Mouse (Mus musculus): Measurements from ENCODE around the gene Bex1. TPM values are rescaled to one million over a fixed set of nuclear protein-coding genes. Genes with fewer than 3 reads are reported as not detected.
"Not testable (repeated sequence)": the region's sequence is repeated elsewhere in the genome, so short reads cannot be mapped to it uniquely, and the experiment has no call there.

The Bex1 gene
- 147 and 153 TPM in 2 replicates for polyA plus RNA-seq (2016; fragmentation: Nextera tagmentation; extraction: Ambion mirVana)

GRCm38 (mm10) chrX:136214729-136215677 lies at the start of gene Bex1, which contains the start of gene Tceal7:
Bex1 (minus strand) TSS chrX:136215513.
Tceal7 (plus strand) TSS chrX:136214779.
- not testable (repeated sequence) for H3K9ac ChIP-seq; H3K4me1 ChIP-seq; H3K27me3 ChIP-seq (replicated peaks); H3K9me3 ChIP-seq (replicated peaks); H3K27ac ChIP-seq; H3K36me3 ChIP-seq
- Histone ChIP-seq H3K4me3 (peak within 1 kb of the TSS; percentile 37), H3K4me2 (peak within 1 kb of the TSS; percentile 50)
- WGBS (ENCODE audit: insufficient replicate concordance): 25% methylated on average over 9 of the region's 67 CpGs
- ATAC-seq: peak; percentile 94

DNA sequence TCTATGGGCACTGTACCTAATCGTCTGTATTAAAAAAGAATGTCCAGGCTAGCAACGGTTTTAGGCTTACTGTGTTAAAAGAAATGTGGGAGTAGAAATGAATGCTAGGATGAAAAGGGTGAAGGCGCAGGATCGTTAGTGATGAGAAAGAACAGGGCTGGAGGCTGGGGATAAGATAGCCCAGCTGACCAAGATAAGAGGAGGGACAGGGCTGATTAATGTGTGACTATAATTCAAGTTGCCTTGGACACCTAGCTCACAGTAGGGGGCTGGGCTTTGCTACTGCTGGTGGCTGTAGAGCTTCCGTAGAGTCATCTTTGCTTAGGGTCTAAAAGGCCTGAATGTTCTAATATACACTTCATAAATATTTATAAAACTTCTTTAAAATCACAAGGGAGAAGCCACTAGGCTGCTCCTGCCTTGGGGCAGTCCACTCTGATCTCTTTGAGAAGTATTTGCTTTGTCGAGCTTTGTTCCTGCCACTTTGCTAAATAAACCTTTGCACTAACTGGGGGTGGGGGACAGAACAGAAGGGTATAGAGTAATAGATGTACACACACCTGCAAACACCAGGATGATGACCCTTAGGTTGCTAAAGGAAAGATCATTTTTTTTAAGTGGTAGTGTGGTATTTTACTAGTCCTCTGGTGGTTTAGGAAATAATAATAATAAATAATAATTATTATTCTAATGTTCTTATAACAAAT lies 36.9 kb upstream of the Bex1 start:
- Histone ChIP-seq H3K9me3 (replicated peaks) (no peaks in the 10 kb centered on the region), H3K27me3 (replicated peaks) (no peaks in the 10 kb centered on the region), H3K9ac (no peak overlapping the region), H3K4me1 (peaks cover 15% of the 10 kb centered on the region; the same call in 1 of the 2 replicates), H3K36me3 (peaks cover 9% of the 10 kb centered on the region; the same call in 1 of the 2 replicates), H3K27ac (0 out of 2 replicates have a peak overlapping the region, but pooled peaks have one; percentile 30), H3K4me3 (no peak overlapping the region), H3K4me2 (peak overlapping the region; percentile 39)
- 37% methylated on average over 6 of the region's 6 CpGs for WGBS (ENCODE audit: insufficient replicate concordance)
- peak; percentile 89 for ATAC-seq

DNA sequence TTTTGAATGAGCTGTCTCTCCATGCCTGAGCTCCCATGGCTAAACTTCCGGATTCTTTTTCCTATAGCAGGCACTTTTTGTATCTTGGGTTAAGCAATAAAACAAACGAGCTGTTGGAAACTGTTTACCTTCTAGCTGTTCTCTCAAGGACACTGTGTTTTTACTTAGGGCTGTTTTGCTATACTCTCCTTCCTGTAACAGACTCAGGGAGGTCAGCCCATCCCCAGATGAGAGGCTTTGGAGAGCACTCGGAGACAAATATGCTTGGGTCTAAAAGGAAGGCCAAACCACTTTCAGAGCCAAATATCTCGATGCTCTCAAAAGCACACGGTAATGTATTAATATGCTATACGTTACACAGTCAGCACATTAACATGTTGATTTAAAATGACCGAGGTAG lies 34.4 kb upstream of the Bex1 start:
- Histone ChIP-seq H3K4me1 (peaks cover 21% of the 10 kb centered on the region), H3K36me3 (peaks cover 11% of the 10 kb centered on the region; the same call in 1 of the 2 replicates), H3K4me3 (no peak overlapping the region), H3K9ac (no peak overlapping the region), H3K4me2 (no peak overlapping the region), H3K9me3 (replicated peaks) (no peaks in the 10 kb centered on the region), H3K27ac (no peak overlapping the region), H3K27me3 (replicated peaks) (no peaks in the 10 kb centered on the region)
- WGBS (ENCODE audit: insufficient replicate concordance): 66% methylated on average over 7 of the region's 7 CpGs
- no peak for ATAC-seq

GRCm38 (mm10) chrX:136248811-136249210 lies 33.5 kb upstream of the Bex1 start:
- no peak overlapping the region for H3K4me3 ChIP-seq
- 77% methylated on average over 6 of the region's 6 CpGs for WGBS (ENCODE audit: insufficient replicate concordance)
- no peak overlapping the region for H3K9ac ChIP-seq
- no peak overlapping the region for H3K27ac ChIP-seq
- no peaks in the 10 kb centered on the region for H3K9me3 ChIP-seq (replicated peaks)
- H3K4me2 ChIP-seq: no peak overlapping the region
- H3K27me3 ChIP-seq (replicated peaks): no peaks in the 10 kb centered on the region
- H3K4me1 ChIP-seq: peaks cover 21% of the 10 kb centered on the region
- peaks cover 11% of the 10 kb centered on the region; the same call in 1 of the 2 replicates for H3K36me3 ChIP-seq
- no peak for ATAC-seq

DNA sequence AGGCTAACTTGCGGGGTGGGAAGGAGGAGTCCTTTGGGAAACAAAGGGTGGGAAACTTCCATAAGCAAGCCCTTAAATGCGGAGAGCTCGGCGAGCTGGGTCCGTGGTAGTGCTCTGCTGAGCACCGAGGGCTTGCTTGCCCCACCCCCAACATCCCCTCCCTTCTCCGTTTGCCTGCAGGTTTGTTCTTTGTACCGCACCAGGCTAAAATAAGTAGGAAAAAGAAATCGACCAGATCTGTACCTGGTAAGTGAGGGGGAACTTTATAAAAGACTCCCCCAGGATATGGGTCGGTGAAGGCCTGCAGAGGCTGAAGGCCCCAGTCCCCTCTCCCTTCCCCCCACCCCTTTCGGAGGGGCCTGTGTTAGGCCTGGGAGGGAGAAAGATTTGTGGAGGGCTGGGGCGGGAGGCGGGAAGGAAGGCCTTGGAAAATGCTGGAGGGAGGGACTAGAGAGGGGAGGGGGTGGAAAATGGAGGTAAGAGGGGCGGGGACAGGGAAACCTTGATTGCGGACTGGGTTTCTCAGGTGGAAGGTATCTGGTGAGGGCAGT lies 30.3 kb upstream of the Bex1 start:
- H3K4me2 ChIP-seq: peak overlapping the region; percentile 78
- H3K4me1 ChIP-seq: peaks cover 6% of the 10 kb centered on the region
- no peaks in the 10 kb centered on the region for H3K27me3 ChIP-seq (replicated peaks)
- peak overlapping the region; percentile 71 for H3K9ac ChIP-seq
- WGBS (ENCODE audit: insufficient replicate concordance): 22% methylated on average over 12 of the region's 15 CpGs
- peaks cover 11% of the 10 kb centered on the region; the same call in 1 of the 2 replicates for H3K36me3 ChIP-seq
- ATAC-seq: peak; percentile 62
- H3K4me3 ChIP-seq: peak overlapping the region; percentile 66
- peak overlapping the region; percentile 67 for H3K27ac ChIP-seq
- no peaks in the 10 kb centered on the region for H3K9me3 ChIP-seq (replicated peaks)

DNA sequence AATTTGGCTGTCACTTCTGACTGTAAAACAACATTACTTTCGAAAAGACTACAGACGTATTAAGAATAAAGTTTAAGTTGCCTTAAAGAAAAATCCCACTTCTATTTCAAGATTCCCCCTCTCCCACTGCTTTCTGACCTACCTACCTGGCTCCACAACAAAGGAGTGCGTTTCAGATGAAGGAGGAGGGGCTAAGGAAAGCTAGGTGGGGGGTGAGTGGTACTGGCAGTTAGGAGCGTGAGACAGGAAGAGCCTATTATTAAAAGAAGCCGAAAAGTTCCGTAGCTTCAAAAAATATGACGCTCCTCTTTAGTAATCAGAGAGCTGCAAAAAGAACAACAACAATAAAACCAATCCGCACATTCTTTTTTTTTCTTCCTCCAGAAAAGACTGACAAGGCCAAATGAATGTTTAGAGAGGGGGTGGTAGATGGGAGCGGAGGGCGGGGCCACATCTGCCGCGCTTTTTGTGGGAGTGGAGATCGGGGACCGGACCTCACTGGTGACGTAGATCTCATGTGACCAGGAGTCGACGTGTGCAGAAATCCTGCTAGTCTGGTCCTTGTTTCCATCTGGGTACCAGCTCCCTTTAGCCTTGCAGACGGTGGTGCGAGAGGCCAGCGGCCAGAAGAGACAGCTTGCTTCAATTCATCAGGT lies 29.4 kb upstream of the Bex1 start, which contains the start of gene Tceal9:
Tceal9 (plus strand) TSS at position 506 of the 656 bp plus-strand sequence.
- Histone ChIP-seq H3K9me3 (replicated peaks) (no peaks in the 10 kb centered on the region), H3K9ac (peak within 1 kb of the TSS; percentile 71), H3K4me1 (peaks cover 6% of the 10 kb centered on the region), H3K4me3 (peak within 1 kb of the TSS; percentile 66), H3K4me2 (peak within 1 kb of the TSS; percentile 78), H3K36me3 (peaks cover 11% of the 10 kb centered on the region; the same call in 1 of the 2 replicates), H3K27me3 (replicated peaks) (no peaks in the 10 kb centered on the region), H3K27ac (peak within 1 kb of the TSS; percentile 67)
- WGBS (ENCODE audit: insufficient replicate concordance): 15% methylated on average over 20 of the region's 20 CpGs
- ATAC-seq: peak; percentile 95

GRCm38 (mm10) chrX:136243181-136243580 lies 27.9 kb upstream of the Bex1 start:
- Histone ChIP-seq H3K9ac (no peak overlapping the region), H3K36me3 (peaks cover 11% of the 10 kb centered on the region; the same call in 1 of the 2 replicates), H3K27me3 (replicated peaks) (no peaks in the 10 kb centered on the region), H3K4me2 (no peak overlapping the region), H3K4me3 (no peak overlapping the region), H3K9me3 (replicated peaks) (no peaks in the 10 kb centered on the region), H3K27ac (no peak overlapping the region), H3K4me1 (peaks cover 6% of the 10 kb centered on the region)
- WGBS (ENCODE audit: insufficient replicate concordance): 82% methylated on average over 2 of the region's 2 CpGs
- no peak for ATAC-seq

- Histone ChIP-seq H3K4me1 (no peaks in the 10 kb centered on the region), H3K4me3 (no peak overlapping the region), H3K4me2 (no peak overlapping the region), H3K36me3 (no peaks in the 10 kb centered on the region), H3K27me3 (replicated peaks) (no peaks in the 10 kb centered on the region), H3K9me3 (replicated peaks) (no peaks in the 10 kb centered on the region), H3K9ac (no peak overlapping the region), H3K27ac (no peak overlapping the region)
- WGBS (ENCODE audit: insufficient replicate concordance): 38% methylated on average over 3 of the region's 3 CpGs
- no peak for ATAC-seq
These were observed 22.8 kb upstream of the Bex1 start for GRCm38 (mm10) chrX:136238118-136238517.

DNA sequence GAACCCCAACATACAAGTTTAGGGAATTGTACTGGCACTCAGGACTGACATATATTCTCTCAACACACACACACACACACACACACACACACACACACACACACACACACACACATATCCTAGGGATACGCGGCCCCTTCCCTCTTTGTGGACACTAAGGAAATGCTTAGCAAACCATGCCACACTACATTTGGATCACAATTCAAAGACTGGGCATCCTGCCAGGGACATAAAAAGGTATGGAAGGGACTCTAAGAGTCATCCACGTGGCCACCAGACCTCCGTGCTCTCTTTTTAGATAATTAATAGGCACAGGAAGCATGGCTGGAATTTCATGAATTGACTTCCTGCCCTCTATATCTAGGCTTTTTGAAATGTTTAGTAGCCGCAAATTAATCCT lies 12.5 kb upstream of the Bex1 start:
- no peaks in the 10 kb centered on the region for H3K4me1 ChIP-seq
- 60% methylated on average over 5 of the region's 5 CpGs for WGBS (ENCODE audit: insufficient replicate concordance)

GRCm38 (mm10) chrX:136223714-136224113 lies 8.4 kb upstream of the Bex1 start:
- Histone ChIP-seq H3K4me2 (no peak overlapping the region), H3K27ac (no peak overlapping the region), H3K4me1 (no peaks in the 10 kb centered on the region), H3K9ac (no peak overlapping the region), H3K4me3 (no peak overlapping the region), H3K9me3 (replicated peaks) (no peaks in the 10 kb centered on the region), H3K27me3 (replicated peaks) (0 out of 2 replicates have a peak, but pooled peaks cover 7% of the 10 kb centered on the region), H3K36me3 (no peaks in the 10 kb centered on the region)
- ATAC-seq: no peak
- 56% methylated on average over 6 of the region's 6 CpGs for WGBS (ENCODE audit: insufficient replicate concordance)

More for the DNA sequence above, 12.5 kb upstream of the Bex1 start:
- Histone ChIP-seq H3K9me3 (replicated peaks) (no peaks in the 10 kb centered on the region), H3K27me3 (replicated peaks) (0 out of 2 replicates have a peak, but pooled peaks cover 7% of the 10 kb centered on the region), H3K27ac (no peak overlapping the region), H3K4me2 (no peak overlapping the region), H3K4me3 (no peak overlapping the region), H3K9ac (no peak overlapping the region), H3K36me3 (no peaks in the 10 kb centered on the region)
- no peak for ATAC-seq

DNA sequence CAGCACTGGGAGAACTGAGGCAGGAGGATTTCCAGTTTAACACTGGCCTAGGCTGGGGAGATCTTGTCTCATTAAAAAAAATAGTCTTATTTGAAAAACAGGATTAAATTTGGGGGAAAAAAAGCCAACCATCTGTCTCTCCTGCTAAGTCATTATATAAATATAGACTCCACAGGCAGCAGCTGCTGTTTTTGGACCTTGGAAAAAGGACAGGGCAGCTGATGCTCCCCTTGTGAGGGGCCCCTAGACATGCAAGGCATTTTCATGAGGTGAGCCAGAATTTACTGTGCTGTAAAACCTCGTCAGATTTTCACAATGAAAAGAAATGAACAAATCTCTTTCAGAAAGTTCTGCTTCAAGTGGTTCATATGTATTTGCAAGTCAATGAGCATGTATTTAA lies 990 bp upstream of the Bex1 start:
- H3K27me3 ChIP-seq (replicated peaks): peaks cover 10% of the 10 kb centered on the region
- no peak overlapping the region for H3K4me2 ChIP-seq
- 38% methylated on average over 1 of the region's 1 CpGs for whole genome bisulfite sequencing (ENCODE audit: insufficient replicate concordance)
- no peaks in the 10 kb centered on the region for H3K4me1 ChIP-seq
- no peak overlapping the region for H3K9ac ChIP-seq
- H3K9me3 ChIP-seq (replicated peaks): no peaks in the 10 kb centered on the region
- no peak for ATAC-seq
- H3K36me3 ChIP-seq: no peaks in the 10 kb centered on the region
- no peak overlapping the region for H3K27ac ChIP-seq
- H3K4me3 ChIP-seq: no peak overlapping the region

Measured in liver, embryonic 12.5 days (tissue).